Mouse (Mus musculus) adrenal gland, adult 2 months (tissue): ENCODE results near the gene Parp4. TPM values are rescaled to one million over a fixed set of nuclear protein-coding genes. Genes with fewer than 3 reads are reported as not detected.

Experiments
- DNase-seq: peaks from one replicate; pipeline ENCODE4 v3.0.0; 2021
- polyA plus RNA-seq: library from polyadenylated mRNA; depleted of rRNA; stranded (reverse); fragments of >200 nt; gene quantifications from 2 replicates; pipeline ENCODE4 v1.2.3, GENCODE M21; 2012
- total RNA-seq, 2 experiments: library from RNA; stranded (reverse); gene quantifications; 2 replicates each; pipeline ENCODE4 v1.2.3; 2021

Gene Parp4
- total and polyA plus RNA-seq, 3 experiments = 4.4 to 34.7 (median 32.7) TPM

DNA sequence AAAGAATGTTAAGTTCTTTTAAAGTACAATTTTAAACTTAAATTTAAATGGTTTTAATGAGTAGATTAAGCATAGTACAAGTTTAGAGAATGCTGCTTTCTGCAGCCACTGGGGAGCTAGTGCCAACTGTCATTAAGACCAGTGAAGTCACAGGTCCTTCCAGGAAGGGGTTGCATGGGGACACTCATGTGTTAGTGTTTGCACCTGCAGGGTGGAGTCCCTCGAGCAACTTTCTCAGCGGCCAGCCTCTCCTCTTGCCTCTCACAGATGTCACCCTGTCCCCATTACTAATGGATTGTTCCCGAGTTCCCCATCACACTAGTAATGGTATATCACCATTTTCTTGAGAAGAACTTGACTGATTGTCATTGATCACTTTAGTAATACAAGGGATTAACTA is 37.8 kb downstream of the Parp4 start:
- no peak for DNase-seq

- DNase-seq = no peak
These were observed 42.1 kb downstream of the Parp4 start for GRCm38 (mm10) chr14:56617470-56617869.

DNA sequence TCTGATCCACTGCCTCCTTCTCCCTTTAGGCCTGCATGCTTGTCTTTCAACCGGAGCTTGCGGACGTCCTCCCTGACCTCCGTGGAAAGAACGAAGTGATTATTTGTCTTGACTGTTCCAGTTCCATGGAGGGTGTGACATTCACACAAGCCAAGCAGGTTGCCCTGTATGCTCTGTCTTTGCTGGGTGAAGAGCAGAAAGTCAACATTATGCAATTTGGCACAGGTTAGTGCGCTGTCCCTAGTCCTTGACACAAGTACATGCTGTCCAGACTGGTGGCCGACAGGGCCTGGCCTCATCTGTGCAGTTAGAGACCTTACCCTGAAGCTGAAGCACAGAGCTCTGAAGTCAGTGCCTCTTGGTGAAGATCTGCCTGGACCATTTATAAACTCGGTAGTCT is 45.0 kb downstream of the Parp4 start:
- DNase-seq = peak; percentile 31

DNA sequence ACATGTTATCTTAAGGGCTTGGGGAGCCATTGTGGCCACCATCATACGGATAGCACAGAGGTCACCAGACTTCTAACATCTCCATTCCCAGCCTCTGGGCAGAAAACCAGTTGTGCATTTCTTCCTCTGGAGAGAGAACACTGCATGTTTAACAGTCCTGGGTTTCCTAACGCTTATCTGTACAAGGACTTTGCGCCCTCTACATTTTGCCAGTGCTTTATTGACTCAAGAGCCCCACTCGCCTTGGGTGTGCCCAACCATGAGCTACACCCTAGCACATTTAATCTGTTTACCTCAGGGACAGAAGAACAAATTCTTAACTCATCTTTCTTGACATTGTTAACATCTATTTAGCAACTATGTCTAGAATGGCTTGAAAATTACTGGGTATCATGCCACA is 50.8 kb downstream of the Parp4 start:
- DNase-seq = no peak

GRCm38 (mm10) chr14:56628336-56628735 is 52.9 kb downstream of the Parp4 start:
- DNase-seq = no peak

DNA sequence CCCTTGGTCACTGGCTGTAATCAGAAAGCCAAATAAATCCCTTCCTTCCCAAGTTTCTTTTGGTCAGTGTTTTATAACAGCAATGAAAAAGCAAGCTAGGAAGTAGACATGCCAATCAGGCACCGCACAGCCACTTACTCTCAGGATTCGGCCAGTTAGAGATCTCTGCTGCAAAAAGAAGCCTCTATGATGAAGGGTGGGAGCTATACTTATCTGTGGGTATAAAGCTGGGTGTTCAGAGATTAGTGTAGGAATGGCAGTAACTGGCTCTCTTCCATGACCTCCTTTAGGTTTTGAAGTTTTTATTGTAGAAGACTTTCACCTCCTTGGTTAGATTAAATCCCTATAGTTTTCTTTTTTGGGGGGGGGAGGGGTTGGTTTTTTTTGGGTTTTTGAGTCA is 55.7 kb downstream of the Parp4 start:
- no peak for DNase-seq

DNA sequence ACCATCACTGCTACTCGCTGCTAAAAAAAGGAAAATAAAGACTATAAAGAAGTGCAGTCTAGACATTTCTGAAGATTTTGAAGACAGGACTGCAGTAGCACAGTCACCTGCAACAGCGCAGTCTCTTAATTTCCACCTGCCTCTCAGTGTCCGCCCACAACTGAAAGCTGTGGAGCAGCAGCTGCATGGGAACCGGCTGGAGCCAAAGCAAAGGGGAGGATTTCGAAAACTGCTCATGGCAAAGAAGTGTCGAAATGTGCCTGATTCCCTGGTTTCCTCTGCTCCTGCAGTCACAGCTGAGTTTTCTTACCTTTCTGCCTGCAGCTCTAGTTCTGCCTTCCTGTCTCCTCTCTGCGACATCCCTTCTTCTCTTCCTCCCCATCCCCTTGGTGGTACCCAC is 71.8 kb downstream of the Parp4 start:
- DNase-seq = no peak

DNA sequence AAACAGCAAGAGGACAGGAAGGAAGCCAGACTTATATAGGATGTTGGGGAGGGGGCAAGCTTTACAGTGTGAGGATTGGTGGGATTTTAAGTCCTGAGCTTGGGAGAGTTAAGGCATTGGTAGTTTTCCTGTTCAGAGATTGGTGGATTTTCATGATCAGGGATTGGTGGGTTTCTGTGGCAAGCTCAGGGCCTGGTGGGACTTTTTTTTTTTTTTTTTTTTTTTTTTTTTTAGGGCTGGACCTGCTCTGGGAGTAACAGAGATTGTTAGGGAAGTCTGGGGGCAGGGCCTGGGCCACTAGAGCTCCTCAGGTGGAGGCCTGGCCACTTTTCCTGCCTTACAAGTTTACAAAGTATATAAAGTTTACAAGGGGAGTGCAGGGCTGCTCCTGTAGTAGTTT is 74.0 kb downstream of the Parp4 start:
- no peak for DNase-seq

- no peak for DNase-seq
These were observed 90.2 kb downstream of the Parp4 start for GRCm38 (mm10) chr14:56665651-56666050.

DNA sequence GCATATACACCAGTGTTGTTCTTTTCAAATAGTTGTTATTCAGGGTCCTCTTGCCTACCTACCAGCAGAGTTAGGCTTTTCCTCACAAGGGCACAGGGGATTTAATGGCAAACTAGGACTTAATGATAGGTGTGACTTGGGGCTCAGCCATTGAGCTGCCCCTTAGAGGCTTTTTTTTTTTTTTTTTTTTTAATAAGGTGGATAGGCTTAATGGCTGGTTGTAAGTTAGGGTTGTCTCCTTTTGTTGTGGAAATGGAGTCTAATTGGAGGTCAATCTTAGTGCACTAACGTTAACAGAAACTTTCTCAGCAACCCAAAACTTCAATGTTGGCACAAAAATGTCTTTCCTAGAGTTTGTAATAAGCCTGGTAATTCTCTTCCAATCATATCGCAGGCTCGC is 91.5 kb downstream of the Parp4 start:
- DNase-seq = no peak

GRCm38 (mm10) chr14:56667969-56668802 is 92.8 kb downstream of the Parp4 start, which contains the start of gene Mphosph8:
Gene Mphosph8, plus strand, starts transcription at chr14:56668248.
- DNase-seq = peak; percentile 99

DNA sequence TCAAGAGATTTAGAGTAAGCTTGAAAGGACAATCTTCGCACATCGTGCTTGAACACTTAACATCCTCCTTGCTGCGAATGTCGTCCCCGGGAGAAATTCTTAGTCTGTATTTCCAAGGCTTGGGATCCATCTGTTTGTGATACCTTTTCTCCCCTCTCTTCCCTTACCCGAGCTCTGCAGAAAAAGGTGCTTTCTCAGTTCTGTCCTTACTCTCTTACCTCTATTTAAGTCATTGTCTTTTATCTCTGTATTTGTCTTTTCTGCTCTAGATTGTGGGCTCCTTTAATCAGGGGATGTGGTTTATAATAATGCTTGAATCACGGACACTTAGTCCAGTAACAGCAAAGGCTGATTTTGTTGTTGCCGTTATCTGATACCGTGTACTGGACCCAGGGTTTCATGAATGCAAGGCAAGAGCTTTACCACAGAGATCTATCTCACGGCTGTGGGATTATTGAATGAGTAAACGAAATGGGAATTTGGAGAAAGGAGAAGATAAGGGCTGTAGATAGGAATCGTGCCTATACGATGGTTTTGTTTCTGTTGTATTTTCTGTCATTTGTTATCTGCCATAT is 93.7 kb downstream of the Parp4 start:
- no peak for DNase-seq

GRCm38 (mm10) chr14:56685426-56685825 is 110.0 kb downstream of the Parp4 start:
- DNase-seq = no peak

GRCm38 (mm10) chr14:56689116-56689515 is 113.7 kb downstream of the Parp4 start:
- no peak for DNase-seq

- peak; percentile 51 for DNase-seq
These were observed 114.3 kb downstream of the Parp4 start for GRCm38 (mm10) chr14:56689766-56690165.

DNA sequence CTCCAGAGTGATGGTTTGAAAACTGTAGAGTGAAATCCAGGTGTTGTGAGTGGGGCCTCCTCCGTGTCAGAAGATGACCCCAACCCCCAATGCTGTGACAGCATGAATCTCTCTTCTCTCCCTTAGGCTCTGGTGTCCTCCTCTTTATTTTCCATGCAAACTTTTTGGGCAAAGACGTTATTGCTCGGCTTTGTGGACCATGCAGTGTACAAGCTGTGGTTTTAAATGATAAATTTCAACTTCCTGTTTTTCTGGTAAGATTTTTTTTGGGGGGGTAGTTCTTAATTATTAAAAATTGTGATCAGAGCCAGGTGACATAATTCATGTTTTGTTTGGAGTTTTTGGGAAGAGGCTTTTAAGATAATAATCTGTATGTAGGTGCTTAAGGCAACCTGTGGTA is 120.1 kb downstream of the Parp4 start:
- DNase-seq = no peak

DNA sequence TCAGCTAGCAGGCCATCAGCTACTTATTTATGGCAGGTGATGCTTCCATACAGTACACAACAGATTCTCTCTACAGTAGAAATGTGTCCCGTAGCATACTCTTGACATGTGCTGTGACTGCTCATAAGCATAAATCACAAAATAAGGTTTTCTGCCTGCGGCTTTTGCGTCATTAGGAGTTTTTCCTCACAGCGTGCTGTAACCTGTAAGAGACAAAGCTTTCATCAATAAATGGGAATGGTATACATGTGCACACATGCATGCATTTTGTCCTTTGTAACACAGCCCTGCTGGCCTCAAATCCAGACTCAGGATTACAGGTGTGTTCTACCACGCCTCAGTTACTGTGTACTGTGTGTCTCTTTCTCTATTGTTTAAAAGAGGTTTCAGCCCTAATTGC is 122.4 kb downstream of the Parp4 start:
- no peak for DNase-seq

GRCm38 (mm10) chr14:56702644-56703043 is 127.2 kb downstream of the Parp4 start:
- DNase-seq = no peak

DNA sequence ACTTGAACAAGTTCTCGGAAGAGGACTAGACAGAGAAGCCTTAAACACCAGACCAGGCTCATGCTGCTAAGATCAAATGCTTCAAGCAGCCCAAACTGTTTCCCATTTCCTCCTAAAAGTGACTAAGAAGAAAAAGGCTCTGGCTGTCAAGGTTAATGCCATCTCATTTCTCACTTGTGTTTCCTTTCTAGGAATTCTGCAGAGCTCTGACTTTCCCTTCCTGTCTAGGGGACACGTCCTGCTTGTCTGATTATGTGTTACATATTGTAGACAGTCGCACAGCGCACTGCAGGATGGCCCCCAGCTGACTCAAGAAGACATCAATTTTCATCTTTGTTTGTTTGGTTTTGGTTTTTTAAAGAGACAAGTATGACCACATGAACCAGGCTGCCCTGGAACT is 130.3 kb downstream of the Parp4 start:
- peak; percentile 19 for DNase-seq
